In genomic region chr3:147181501-147182365, GRCm38 (mm10) we compare ENCODE assay signal across 9 mouse cellular contexts.
DNase-seq lines count a peak whose midpoint lies in the region; ATAC-seq and TF ChIP-seq lines count a peak whose summit lies in the region.
"Had no signal": no experiment of that assay in that cellular context is flagged by ENCODE, and none has a peak within 500 bp of the region (broad histone marks: within the 10 kb centered on the region; RNA-seq: fewer than 3 reads in every experiment).

No protein-coding gene starts in this region.

- H3K4me3 ChIP-seq in intestine, embryonic 14.5 days (ENCODE audit: low read depth, low read length): no peak overlapping the region
- no peak overlapping the region for H3K4me3 ChIP-seq in intestine, postnatal 0 days (ENCODE audit: low read depth, low read length)
- H3K4me3 ChIP-seq in heart, postnatal 0 days (ENCODE audit: low read depth, low read length): peak overlapping the region; percentile 12
- 0 out of 2 replicates have a peak overlapping the region, but pooled peaks have one; percentile 17 for H3K4me3 ChIP-seq in midbrain, embryonic 12.5 days

- no peak for DNase-seq in intestine, embryonic 14.5 days (ENCODE audit: low spot score)
- peak; percentile 92 for DNase-seq in ZHBTc4 (ENCODE audit: low read depth, low spot score)
- DNase-seq in heart, postnatal 0 days (ENCODE audit: low spot score): peak; percentile 24
- no peak for DNase-seq in layer of hippocampus, postnatal 14 days (ENCODE audit: low spot score in 2 of 2)
- no peak for DNase-seq in left cerebral cortex, adult 18-20 months (ENCODE audit: low spot score in 2 of 2)
- DNase-seq: lung, adult 2 months had no signal

- no peaks in the 10 kb centered on the region for H3K36me3 ChIP-seq in intestine, embryonic 14.5 days (ENCODE audit: control insufficient read depth, insufficient read depth, low read length)
- no peaks in the 10 kb centered on the region for H3K36me3 ChIP-seq in intestine, postnatal 0 days (ENCODE audit: control insufficient read depth, insufficient read depth)
- no peaks in the 10 kb centered on the region for H3K36me3 ChIP-seq in heart, postnatal 0 days (replicated peaks; ENCODE audit: control insufficient read depth, insufficient read depth, low read length)
- no peaks in the 10 kb centered on the region for H3K36me3 ChIP-seq in midbrain, embryonic 12.5 days

- H3K9ac ChIP-seq in intestine, embryonic 14.5 days (ENCODE audit: low read length): no peak overlapping the region
- H3K9ac ChIP-seq in intestine, postnatal 0 days (ENCODE audit: low read depth, low read length): no peak overlapping the region
- H3K9ac ChIP-seq in heart, postnatal 0 days (replicated peaks; ENCODE audit: low read depth, low read length): no peak overlapping the region
- peak overlapping the region; percentile 37; the same call in 1 of the 2 replicates for H3K9ac ChIP-seq in midbrain, embryonic 12.5 days (replicated peaks)

- no peaks in the 10 kb centered on the region for H3K9me3 ChIP-seq in intestine, embryonic 14.5 days (ENCODE audit: control insufficient read depth, low read length)
- H3K9me3 ChIP-seq in intestine, postnatal 0 days (ENCODE audit: control insufficient read depth): no peaks in the 10 kb centered on the region
- H3K9me3 ChIP-seq in heart, postnatal 0 days (replicated peaks; ENCODE audit: control insufficient read depth, low read length): no peaks in the 10 kb centered on the region
- no peaks in the 10 kb centered on the region for H3K9me3 ChIP-seq in midbrain, embryonic 12.5 days

- peaks cover 18% of the 10 kb centered on the region for H3K4me1 ChIP-seq in intestine, embryonic 14.5 days (replicated peaks; ENCODE audit: control insufficient read depth, insufficient read depth, low read length)
- H3K4me1 ChIP-seq in intestine, postnatal 0 days (replicated peaks; ENCODE audit: control insufficient read depth, insufficient read depth, low read length): no peaks in the 10 kb centered on the region
- peaks cover 6% of the 10 kb centered on the region; the same call in 1 of the 2 replicates for H3K4me1 ChIP-seq in heart, postnatal 0 days (ENCODE audit: control insufficient read depth, insufficient read depth)
- H3K4me1 ChIP-seq in midbrain, embryonic 12.5 days: peaks cover 32% of the 10 kb centered on the region

- TF ChIP-seq EP300 in heart, postnatal 0 days (IDR thresholded peaks at IDR 0.05; ENCODE audit: low read depth): no peak

- no peaks in the 10 kb centered on the region for H3K27me3 ChIP-seq in intestine, embryonic 14.5 days (replicated peaks; ENCODE audit: control insufficient read depth, insufficient read depth, low read length)
- H3K27me3 ChIP-seq in intestine, postnatal 0 days (replicated peaks; ENCODE audit: control insufficient read depth, insufficient read depth, low read length): 0 out of 2 replicates have a peak, but pooled peaks cover 4% of the 10 kb centered on the region
- H3K27me3 ChIP-seq in heart, postnatal 0 days (ENCODE audit: control insufficient read depth, insufficient read depth, low read length): no peaks in the 10 kb centered on the region
- no peaks in the 10 kb centered on the region for H3K27me3 ChIP-seq in midbrain, embryonic 12.5 days

- peak overlapping the region; percentile 22 for H3K4me2 ChIP-seq in intestine, embryonic 14.5 days (ENCODE audit: low read length)
- H3K4me2 ChIP-seq in intestine, postnatal 0 days (replicated peaks; ENCODE audit: low read depth): no peak overlapping the region
- H3K4me2 ChIP-seq in heart, postnatal 0 days (ENCODE audit: low read depth, low read length): peak overlapping the region; percentile 45
- H3K4me2 ChIP-seq in midbrain, embryonic 12.5 days (replicated peaks): peak overlapping the region; percentile 48

- peak; percentile 27 for ATAC-seq in intestine, embryonic 14.5 days (replicated peaks; ENCODE audit: low FRiP score, low TSS enrichment, low read depth)
- no peak for ATAC-seq in intestine, postnatal 0 days
- ATAC-seq in heart, postnatal 0 days (ENCODE audit: insufficient read depth, low read depth): peak; percentile 60
- peak; percentile 84 for ATAC-seq in midbrain, embryonic 12.5 days (ENCODE audit: low FRiP score, low read depth)
- ATAC-seq in activated CD4-positive, CD25-positive, alpha-beta regulatory T cell, adult 4 months: no peak

- 9% methylated on average over 20 of the region's 20 CpGs for WGBS in intestine, embryonic 14.5 days
- WGBS in intestine, postnatal 0 days: 8% methylated on average over 20 of the region's 20 CpGs
- 2% methylated on average over 20 of the region's 20 CpGs for WGBS in heart, postnatal 0 days
- WGBS in midbrain, embryonic 12.5 days: under 1% methylated on average over 20 of the region's 20 CpGs

- H3K27ac ChIP-seq in intestine, embryonic 14.5 days (ENCODE audit: low read depth): no peak overlapping the region
- no peak overlapping the region for H3K27ac ChIP-seq in intestine, postnatal 0 days (ENCODE audit: low read depth, low read length)
- no peak overlapping the region for H3K27ac ChIP-seq in heart, postnatal 0 days (ENCODE audit: low read depth)
- peak overlapping the region; percentile 92 for H3K27ac ChIP-seq in midbrain, embryonic 12.5 days (replicated peaks)

- TF ChIP-seq CTCF in intestine, postnatal 0 days (IDR thresholded peaks at IDR 0.05; ENCODE audit: low read depth): no peak
- no peak for TF ChIP-seq CTCF in heart, postnatal 0 days (IDR thresholded peaks at IDR 0.05; ENCODE audit: low read depth)

Comparison
In these comparisons a context has a peak if more than half of its experiments do, and no peak if none do; other contexts are left out.
1. ATAC-seq: peak in intestine, embryonic 14.5 days (single experiment), heart, postnatal 0 days (single experiment) and midbrain, embryonic 12.5 days (single experiment); none in intestine, postnatal 0 days (single experiment) and activated CD4-positive, CD25-positive, alpha-beta regulatory T cell, adult 4 months (single experiment).
2. DNase-seq: peak in ZHBTc4 (single experiment) and heart, postnatal 0 days (single experiment); none in intestine, embryonic 14.5 days (single experiment), layer of hippocampus, postnatal 14 days (0 of 2) and left cerebral cortex, adult 18-20 months (0 of 2).
3. H3K4me3 ChIP-seq: peak in heart, postnatal 0 days (single experiment) and midbrain, embryonic 12.5 days (single experiment); none in intestine, embryonic 14.5 days (single experiment) and intestine, postnatal 0 days (single experiment).